Mouse (Mus musculus) neural tube, embryonic 14.5 days (tissue): ENCODE data around the gene Purb. TPM values are rescaled to one million over a fixed set of nuclear protein-coding genes. Genes with fewer than 3 reads are reported as not detected.

Experiments used
- microRNA-seq: library from miRNA; unstranded; fragments of <30 nt; microRNA quantifications from one replicate; pipeline ENCODE4, GENCODE M21; 2016
- polyA plus RNA-seq: library from polyadenylated mRNA; unstranded; fragments of >200 nt; fragmentation: Nextera tagmentation; extraction: Ambion mirVana; gene quantifications from 2 replicates; pipeline ENCODE4 v1.2.1, GENCODE M21; 2014

Gene Purb
- polyA plus RNA-seq, 1 experiment from 2014 or later = 11.6 TPM

Small RNAs within 50 kb of the gene (microRNA-seq; reads per million reads assigned to microRNA genes)
- gene Gm22123 = not detected

Other genes with a start within 250 kb of the Purb start
- gene Npc1l1, start 245.8 kb downstream of the Purb start, polyA plus RNA-seq = 0.05 and 0.26 TPM in 2 replicates
- 75.2 and 78.3 TPM in 2 replicates for gene Ddx56, start 208.1 kb downstream of the Purb start, polyA plus RNA-seq
- 130 and 133 TPM in 2 replicates for gene Tmed4, start 201.0 kb downstream of the Purb start, polyA plus RNA-seq
- gene Ogdh, start 184.3 kb downstream of the Purb start, polyA plus RNA-seq = 115 and 131 TPM in 2 replicates
- gene Zmiz2, start 86.8 kb downstream of the Purb start, polyA plus RNA-seq = 31.4 and 32.8 TPM in 2 replicates
- gene Ppia, start 60.5 kb downstream of the Purb start, polyA plus RNA-seq = 4,020 and 4,257 TPM in 2 replicates
- gene H2afv, start 31.5 kb downstream of the Purb start, polyA plus RNA-seq = 188 and 234 TPM in 2 replicates
- gene Myo1g, start 45.0 kb upstream of the Purb start, polyA plus RNA-seq = 0.16 and 0.59 TPM in 2 replicates
- 87.6 and 88.0 TPM in 2 replicates for gene Ccm2, start 71.0 kb upstream of the Purb start, polyA plus RNA-seq
- gene Nacad, start 130.1 kb upstream of the Purb start, polyA plus RNA-seq = 77.6 and 96.8 TPM in 2 replicates
- gene Tbrg4, start 150.2 kb upstream of the Purb start, polyA plus RNA-seq = 30.6 and 33.4 TPM in 2 replicates
- gene Wap, start 162.7 kb upstream of the Purb start, polyA plus RNA-seq = not detected in 2 replicates
- gene Ramp3, start 182.6 kb upstream of the Purb start, polyA plus RNA-seq = 26.3 and 26.6 TPM in 2 replicates